Mouse (Mus musculus): ENCODE measurements around the gene Gp6. TPM values are rescaled to one million over a fixed set of nuclear protein-coding genes. Genes with fewer than 3 reads are reported as not detected.

The Gp6 gene
- polyA plus RNA-seq, 1 experiment from 2014 or later = 0.13 TPM

GRCm38 (mm10) chr7:4337509-4337908 lies 60.0 kb downstream of the Gp6 start, which contains the start of gene Ncr1:
Gene Ncr1 (plus strand): TSS chr7:4337724.
- ATAC-seq (ENCODE audit: low FRiP score) = no peak
- Histone ChIP-seq H3K4me3 (no peak within 1 kb of the TSS), H3K4me2 (no peak within 1 kb of the TSS), H3K9ac (no peak within 1 kb of the TSS), H3K27me3 (no peaks in the 10 kb centered on the region), H3K4me1 (replicated peaks) (no peaks in the 10 kb centered on the region), H3K27ac (no peak within 1 kb of the TSS), H3K9me3 (no peaks in the 10 kb centered on the region), H3K36me3 (no peaks in the 10 kb centered on the region)

DNA sequence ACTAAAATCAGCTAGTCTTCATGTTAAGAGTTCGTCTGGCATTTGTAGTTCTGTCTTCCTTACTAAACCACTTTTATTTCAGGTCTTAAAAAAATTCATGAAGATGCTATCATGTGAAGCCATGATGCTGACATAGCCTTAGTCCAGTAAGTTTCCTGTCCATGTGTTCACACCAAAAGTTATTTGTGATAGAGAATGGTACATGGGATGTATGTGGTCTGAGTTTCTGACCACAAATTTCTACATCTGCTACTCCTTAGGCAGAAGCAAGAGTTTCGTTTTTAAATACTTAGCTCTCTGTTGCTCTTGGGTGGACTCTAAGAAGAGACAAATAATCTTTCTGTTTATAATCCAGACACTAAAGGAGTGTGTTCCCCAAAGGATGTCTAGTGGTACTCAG lies 74.2 kb downstream of the Gp6 start:
- H3K27me3 ChIP-seq = no peaks in the 10 kb centered on the region
- H3K27ac ChIP-seq = no peak overlapping the region
- H3K4me1 ChIP-seq (replicated peaks) = no peaks in the 10 kb centered on the region
- 87% methylated on average over 2 of the region's 2 CpGs for WGBS
- H3K36me3 ChIP-seq = no peaks in the 10 kb centered on the region
- no peaks in the 10 kb centered on the region for H3K9me3 ChIP-seq
- ATAC-seq (ENCODE audit: low FRiP score) = no peak
- H3K4me3 ChIP-seq = no peak overlapping the region
- H3K4me2 ChIP-seq = no peak overlapping the region
- H3K9ac ChIP-seq = no peak overlapping the region

Small RNA genes within 50 kb of the gene (microRNA-seq; reads per million reads assigned to microRNA genes)
- gene Gm24605 = not detected
- gene Gm24752 = not detected
- not detected for gene Gm25349

Other genes with a start within 250 kb of the Gp6 start
- 4.7 TPM in 2 replicates for gene Leng9, start 247.4 kb downstream of the Gp6 start, polyA plus RNA-seq (2015; fragmentation: Nextera tagmentation; extraction: Ambion mirVana)
- gene Cdc42ep5, start 232.9 kb downstream of the Gp6 start, polyA plus RNA-seq (2015; fragmentation: Nextera tagmentation; extraction: Ambion mirVana) = 8.4 and 10.1 TPM in 2 replicates
- gene Lilra5, start 160.0 kb downstream of the Gp6 start, polyA plus RNA-seq (2015; fragmentation: Nextera tagmentation; extraction: Ambion mirVana) = not detected in 2 replicates
- not detected in 2 replicates for gene Ncr1, start 60.0 kb downstream of the Gp6 start, polyA plus RNA-seq (2015; fragmentation: Nextera tagmentation; extraction: Ambion mirVana)
- gene Rdh13, start 47.9 kb upstream of the Gp6 start, polyA plus RNA-seq (2015; fragmentation: Nextera tagmentation; extraction: Ambion mirVana) = 37.2 and 37.7 TPM in 2 replicates
- gene Eps8l1, start 62.9 kb upstream of the Gp6 start, polyA plus RNA-seq (2015; fragmentation: Nextera tagmentation; extraction: Ambion mirVana) = 9.3 and 10.6 TPM in 2 replicates
- gene Ppp1r12c, start 103.9 kb upstream of the Gp6 start, polyA plus RNA-seq (2015; fragmentation: Nextera tagmentation; extraction: Ambion mirVana) = 39.6 and 49.7 TPM in 2 replicates
- 7.4 and 7.5 TPM in 2 replicates for gene Tnnt1, start 118.6 kb upstream of the Gp6 start, polyA plus RNA-seq (2015; fragmentation: Nextera tagmentation; extraction: Ambion mirVana)
- gene Tnni3, start 126.5 kb upstream of the Gp6 start, polyA plus RNA-seq (2015; fragmentation: Nextera tagmentation; extraction: Ambion mirVana) = 3.8 and 3.9 TPM in 2 replicates
- 2.0 and 2.8 TPM in 2 replicates for gene Dnaaf3, start 134.7 kb upstream of the Gp6 start, polyA plus RNA-seq (2015; fragmentation: Nextera tagmentation; extraction: Ambion mirVana)
- 78.7 and 82.6 TPM in 2 replicates for gene Syt5, start 149.8 kb upstream of the Gp6 start, polyA plus RNA-seq (2015; fragmentation: Nextera tagmentation; extraction: Ambion mirVana)
- 0.71 and 0.97 TPM in 2 replicates for gene Ptprh, start 206.3 kb upstream of the Gp6 start, polyA plus RNA-seq (2015; fragmentation: Nextera tagmentation; extraction: Ambion mirVana)
- 3.5 and 3.8 TPM in 2 replicates for gene Tmem86b, start 233.7 kb upstream of the Gp6 start, polyA plus RNA-seq (2015; fragmentation: Nextera tagmentation; extraction: Ambion mirVana)

Data from hindbrain, embryonic 13.5 days (tissue).